Mouse (Mus musculus): ENCODE data around the gene Meis1.

Meis1 gene

GRCm38 (mm10) chr11:18830087-18830486 lies 188.7 kb downstream of the Meis1 start:
- DNase-seq (ENCODE audit: low spot score) = no peak

All from lung, postnatal 25 days (tissue).